Mouse (Mus musculus): ENCODE measurements around the gene Vmn1r214. TPM values are rescaled to one million over a fixed set of nuclear protein-coding genes. Genes with fewer than 3 reads are reported as not detected.

Vmn1r214 gene
- not detected for total RNA-seq (2021)
- long read RNA-seq, experiment 1: 0 reads
- long read RNA-seq, experiment 2: 0 reads

GRCm38 (mm10) chr13:23030118-23030517 is at the start of gene Vmn1r214:
Gene Vmn1r214, plus strand, starts transcription at chr13:23030418.
- DNase-seq: no peak

- no peak for DNase-seq
These were observed 39.9 kb upstream of the Vmn1r214 start for GRCm38 (mm10) chr13:22990214-22990891.

- DNase-seq: no peak
These were observed 38.0 kb upstream of the Vmn1r214 start for GRCm38 (mm10) chr13:22992178-22992700.

- no peak for DNase-seq
These were observed 37.5 kb upstream of the Vmn1r214 start for GRCm38 (mm10) chr13:22992721-22993120.

- DNase-seq: no peak
These were observed 22.9 kb upstream of the Vmn1r214 start, which contains the start of gene Vmn1r213 for GRCm38 (mm10) chr13:23007356-23007755. Gene Vmn1r213, plus strand, starts transcription at chr13:23007656.

- no peak for DNase-seq
These were observed 12.1 kb upstream of the Vmn1r214 start for GRCm38 (mm10) chr13:23018158-23018557.

GRCm38 (mm10) chr13:23024812-23025211 is 5.4 kb upstream of the Vmn1r214 start:
- DNase-seq: no peak

GRCm38 (mm10) chr13:23057778-23058177 is 27.6 kb downstream of the Vmn1r214 start:
- no peak for DNase-seq

- no peak for DNase-seq
These were observed 37.5 kb downstream of the Vmn1r214 start, which contains the start of gene Vmn1r215 for GRCm38 (mm10) chr13:23067725-23068124. Gene Vmn1r215, plus strand, starts transcription at chr13:23068025.

GRCm38 (mm10) chr13:23069312-23069711 is 39.1 kb downstream of the Vmn1r214 start:
- DNase-seq: no peak

Other genes with a start within 250 kb of the Vmn1r214 start
- not detected for gene Vmn1r209, start 220.7 kb upstream of the Vmn1r214 start, total RNA-seq (2021)
- not detected for gene Vmn1r210, start 199.1 kb upstream of the Vmn1r214 start, total RNA-seq (2021)
- gene Vmn1r211, start 172.9 kb upstream of the Vmn1r214 start, total RNA-seq (2021): not detected
- gene Vmn1r212, start 146.2 kb upstream of the Vmn1r214 start, total RNA-seq (2021): not detected
- not detected for gene Vmn1r213, start 22.8 kb upstream of the Vmn1r214 start, total RNA-seq (2021)
- not detected for gene Vmn1r215, start 37.6 kb downstream of the Vmn1r214 start, total RNA-seq (2021)
- gene Vmn1r217, start 87.8 kb downstream of the Vmn1r214 start, total RNA-seq (2021): not detected
- gene Vmn1r218, start 102.7 kb downstream of the Vmn1r214 start, total RNA-seq (2021): not detected
- gene Vmn1r219, start 128.9 kb downstream of the Vmn1r214 start, total RNA-seq (2021): not detected
- not detected for gene Vmn1r220, start 157.6 kb downstream of the Vmn1r214 start, total RNA-seq (2021)
- not detected for gene Vmn1r221, start 183.7 kb downstream of the Vmn1r214 start, total RNA-seq (2021)
- gene Vmn1r222, start 205.5 kb downstream of the Vmn1r214 start, total RNA-seq (2021): not detected
- not detected for gene Vmn1r223, start 216.7 kb downstream of the Vmn1r214 start, total RNA-seq (2021)